Mouse (Mus musculus) heart, adult 2 months (tissue): Measurements from ENCODE around the gene Arfgap3.

Experiments
- CTCF ChIP-seq: fragments of 200-600 bp; IDR thresholded peaks from 2 replicates; pipeline ENCODE4 v1.8.1; 2022; ENCODE audit warnings: antibody characterized with exemption, mild to moderate bottlenecking, moderate library complexity
- POLR2A ChIP-seq: fragments of 200-500 bp; IDR thresholded peaks from 2 replicates; pipeline ENCODE4 v1.6.1; 2011; ENCODE audit warnings: mild to moderate bottlenecking, low read depth, low read length, control low read depth; ENCODE audit not compliant: insufficient read depth

DNA sequence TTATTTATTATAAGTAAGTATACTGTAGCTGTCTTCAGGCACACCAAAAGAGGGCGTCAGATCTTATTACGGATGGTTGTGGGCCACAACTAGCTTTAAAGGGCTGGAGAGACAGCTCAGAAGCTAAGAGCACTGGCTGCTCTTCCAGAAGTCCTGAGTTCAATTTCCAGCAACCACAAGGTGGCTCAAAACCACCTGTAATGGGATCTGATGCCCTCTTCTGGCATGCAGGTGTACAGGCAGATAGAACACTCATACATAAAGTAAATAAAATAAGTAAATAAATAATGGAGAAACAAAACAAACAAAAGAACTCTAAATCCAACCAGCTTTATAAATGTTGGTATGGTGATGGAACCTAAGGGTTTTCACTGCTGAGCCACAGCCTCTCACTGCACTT is 51.2 kb downstream of the Arfgap3 start:
- TF ChIP-seq CTCF (peak; percentile 46), POLR2A (no peak)
